Mouse (Mus musculus) embryonic facial prominence, embryonic 13.5 days (tissue): ENCODE data around the gene Col23a1. TPM values are rescaled to one million over a fixed set of nuclear protein-coding genes. Genes with fewer than 3 reads are reported as not detected.

Source experiments
- ATAC-seq: fragments of 200-750 bp; cut with Nextera tagmentation; 2 replicates; pipeline ENCODE4 v1.8.0; 2017; ENCODE audit warnings: low read depth; ENCODE audit not compliant: insufficient number of reproducible peaks, insufficient read depth, low FRiP score, low TSS enrichment
- H3K27ac ChIP-seq: fragments of 300-500 bp; sonication (generic); 2 replicates; pipeline ENCODE4 v1.5.1; 2015; ENCODE audit warnings: moderate library complexity, mild to moderate bottlenecking, inconsistent platforms
- H3K27me3 ChIP-seq: fragments of 300-500 bp; sonication (generic); 2 replicates; pipeline ENCODE4 v1.6.1; 2015; ENCODE audit warnings: mild to moderate bottlenecking, inconsistent platforms
- H3K36me3 ChIP-seq: fragments of 300-500 bp; sonication (generic); 2 replicates; pipeline ENCODE4 v1.6.1; 2015; ENCODE audit warnings: mild to moderate bottlenecking, inconsistent platforms
- H3K4me1 ChIP-seq: fragments of 300-500 bp; sonication (generic); 2 replicates; pipeline ENCODE4 v1.6.1; 2015; ENCODE audit warnings: inconsistent platforms
- H3K4me2 ChIP-seq: fragments of 300-500 bp; sonication (generic); 2 replicates; pipeline ENCODE4 v1.6.1; 2015; ENCODE audit warnings: moderate library complexity, mild to moderate bottlenecking, inconsistent platforms
- H3K4me3 ChIP-seq: fragments of 300-500 bp; sonication (generic); 2 replicates; pipeline ENCODE4 v1.5.1; 2015; ENCODE audit warnings: mild to moderate bottlenecking, inconsistent platforms
- H3K9ac ChIP-seq: fragments of 300-500 bp; sonication (generic); 2 replicates; pipeline ENCODE4 v1.6.1; 2015; ENCODE audit warnings: mild to moderate bottlenecking, inconsistent platforms
- H3K9me3 ChIP-seq: fragments of 300-500 bp; sonication (generic); 2 replicates; pipeline ENCODE4 v1.6.1; 2016; ENCODE audit warnings: inconsistent platforms
- WGBS: fragments of 180-500 bp; shearing (Covaris S2); methylation state at CpG from one replicate; pipeline ENCODE4 v1.1.7; 2015; ENCODE audit warnings: mixed read lengths; 5-methylcytosine and 5-hydroxymethylcytosine counted together
- polyA plus RNA-seq: library from polyadenylated mRNA; unstranded; fragments of >200 nt; fragmentation: Nextera tagmentation; extraction: Ambion mirVana; gene quantifications from 2 replicates; pipeline ENCODE4 v1.2.1, GENCODE M21; 2015

Col23a1 gene
- polyA plus RNA-seq, 1 experiment from 2014 or later: 20.2 TPM

DNA sequence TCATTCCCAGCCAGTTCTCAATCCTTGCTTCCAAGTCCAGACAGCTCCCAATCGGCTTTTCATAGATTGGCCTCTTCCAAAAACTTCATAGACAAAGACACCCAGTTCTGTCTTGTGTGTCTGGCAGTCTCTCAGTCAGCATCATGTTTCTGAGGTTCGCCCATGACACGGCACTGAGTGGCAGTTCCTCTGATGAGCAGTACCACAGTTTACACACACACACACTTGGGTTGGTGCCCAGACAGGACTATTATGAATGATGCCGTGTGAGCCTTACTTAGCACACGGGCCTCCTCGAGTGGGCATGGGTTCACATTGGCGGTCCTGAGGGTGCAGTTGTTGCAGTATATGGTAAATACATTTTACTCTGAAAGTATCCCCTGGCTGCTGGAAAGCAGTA lies 124.8 kb downstream of the Col23a1 start:
- WGBS: 63% methylated on average over 7 of the region's 7 CpGs
- Histone ChIP-seq H3K9ac (no peak overlapping the region), H3K4me3 (no peak overlapping the region), H3K36me3 (no peaks in the 10 kb centered on the region), H3K9me3 (no peaks in the 10 kb centered on the region), H3K4me1 (peaks cover 45% of the 10 kb centered on the region), H3K4me2 (no peak overlapping the region), H3K27ac (no peak overlapping the region), H3K27me3 (no peaks in the 10 kb centered on the region; the same call in 1 of the 2 replicates)
- 0 out of 2 replicates have a peak, but pooled peaks have one; percentile 26 for ATAC-seq

GRCm38 (mm10) chr11:51415049-51415688 lies 125.4 kb downstream of the Col23a1 start:
- Histone ChIP-seq H3K4me2 (no peak overlapping the region), H3K9me3 (no peaks in the 10 kb centered on the region), H3K36me3 (no peaks in the 10 kb centered on the region), H3K27ac (no peak overlapping the region), H3K4me3 (no peak overlapping the region), H3K27me3 (no peaks in the 10 kb centered on the region; the same call in 1 of the 2 replicates), H3K4me1 (peaks cover 47% of the 10 kb centered on the region), H3K9ac (no peak overlapping the region)
- 84% methylated on average over 7 of the region's 7 CpGs for WGBS
- ATAC-seq: no peak

GRCm38 (mm10) chr11:51418807-51419206 lies 129.1 kb downstream of the Col23a1 start:
- Histone ChIP-seq H3K27me3 (no peaks in the 10 kb centered on the region; the same call in 1 of the 2 replicates), H3K4me3 (no peak overlapping the region), H3K36me3 (no peaks in the 10 kb centered on the region), H3K4me1 (peaks cover 51% of the 10 kb centered on the region), H3K4me2 (no peak overlapping the region), H3K9ac (peak overlapping the region; percentile 32; the same call in 1 of the 2 replicates), H3K9me3 (no peaks in the 10 kb centered on the region), H3K27ac (no peak overlapping the region)
- 26% methylated on average over 3 of the region's 3 CpGs for WGBS
- ATAC-seq: no peak

GRCm38 (mm10) chr11:51421878-51422277 lies 132.2 kb downstream of the Col23a1 start:
- ATAC-seq: no peak
- Histone ChIP-seq H3K9ac (no peak overlapping the region), H3K4me3 (no peak overlapping the region), H3K27ac (no peak overlapping the region), H3K4me1 (peaks cover 42% of the 10 kb centered on the region), H3K9me3 (no peaks in the 10 kb centered on the region), H3K4me2 (no peak overlapping the region), H3K27me3 (peaks cover 5% of the 10 kb centered on the region), H3K36me3 (no peaks in the 10 kb centered on the region)
- WGBS: 82% methylated on average over 2 of the region's 2 CpGs

- H3K4me3 ChIP-seq: no peak overlapping the region
- H3K27me3 ChIP-seq: peaks cover 5% of the 10 kb centered on the region
- no peaks in the 10 kb centered on the region for H3K36me3 ChIP-seq
- 54% methylated on average over 14 of the region's 14 CpGs for WGBS
- no peaks in the 10 kb centered on the region for H3K9me3 ChIP-seq
- H3K4me1 ChIP-seq: peaks cover 42% of the 10 kb centered on the region
- H3K9ac ChIP-seq: no peak overlapping the region
- H3K27ac ChIP-seq: no peak overlapping the region
- no peak for ATAC-seq
- H3K4me2 ChIP-seq: no peak overlapping the region
Measured at GRCm38 (mm10) chr11:51422713-51423112, 133.0 kb downstream of the Col23a1 start.

GRCm38 (mm10) chr11:51426155-51426554 lies 136.4 kb downstream of the Col23a1 start:
- Histone ChIP-seq H3K27me3 (peaks cover 5% of the 10 kb centered on the region; the same call in 1 of the 2 replicates), H3K9me3 (no peaks in the 10 kb centered on the region), H3K36me3 (no peaks in the 10 kb centered on the region), H3K27ac (no peak overlapping the region), H3K9ac (no peak overlapping the region), H3K4me3 (no peak overlapping the region), H3K4me2 (no peak overlapping the region), H3K4me1 (peaks cover 43% of the 10 kb centered on the region)
- ATAC-seq: peak; percentile 33; the same call in 1 of the 2 replicates
- WGBS: 75% methylated on average over 3 of the region's 3 CpGs

GRCm38 (mm10) chr11:51429428-51430179 lies 139.9 kb downstream of the Col23a1 start:
- Histone ChIP-seq H3K9ac (no peak overlapping the region), H3K4me1 (peaks cover 51% of the 10 kb centered on the region), H3K27me3 (no peaks in the 10 kb centered on the region), H3K36me3 (no peaks in the 10 kb centered on the region), H3K4me2 (no peak overlapping the region), H3K9me3 (no peaks in the 10 kb centered on the region), H3K27ac (no peak overlapping the region), H3K4me3 (no peak overlapping the region)
- 53% methylated on average over 16 of the region's 16 CpGs for WGBS
- ATAC-seq: no peak

DNA sequence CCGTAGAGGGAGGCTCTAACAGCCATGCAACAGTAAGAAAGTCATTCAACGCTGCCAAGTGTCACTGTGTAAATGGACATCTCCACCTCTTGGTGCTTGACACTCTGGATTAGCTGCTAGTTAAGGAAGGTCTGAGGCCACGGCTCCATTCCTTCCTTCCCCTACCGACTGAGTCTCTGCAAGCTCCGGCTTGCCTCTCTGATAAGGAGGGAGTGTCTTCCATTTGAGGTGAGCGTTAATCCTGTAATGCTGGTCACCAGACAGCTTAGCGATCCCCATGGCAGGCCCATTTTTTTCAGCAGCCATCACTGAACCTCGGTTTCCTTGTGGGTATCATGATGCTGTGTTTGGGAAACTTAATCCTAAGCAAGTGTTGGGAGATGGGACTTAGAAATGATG lies 140.5 kb downstream of the Col23a1 start:
- ATAC-seq: no peak
- Histone ChIP-seq H3K27me3 (no peaks in the 10 kb centered on the region), H3K36me3 (no peaks in the 10 kb centered on the region), H3K4me3 (no peak overlapping the region), H3K4me1 (peaks cover 51% of the 10 kb centered on the region), H3K9ac (no peak overlapping the region), H3K9me3 (no peaks in the 10 kb centered on the region), H3K27ac (no peak overlapping the region), H3K4me2 (no peak overlapping the region)
- 71% methylated on average over 8 of the region's 8 CpGs for WGBS

DNA sequence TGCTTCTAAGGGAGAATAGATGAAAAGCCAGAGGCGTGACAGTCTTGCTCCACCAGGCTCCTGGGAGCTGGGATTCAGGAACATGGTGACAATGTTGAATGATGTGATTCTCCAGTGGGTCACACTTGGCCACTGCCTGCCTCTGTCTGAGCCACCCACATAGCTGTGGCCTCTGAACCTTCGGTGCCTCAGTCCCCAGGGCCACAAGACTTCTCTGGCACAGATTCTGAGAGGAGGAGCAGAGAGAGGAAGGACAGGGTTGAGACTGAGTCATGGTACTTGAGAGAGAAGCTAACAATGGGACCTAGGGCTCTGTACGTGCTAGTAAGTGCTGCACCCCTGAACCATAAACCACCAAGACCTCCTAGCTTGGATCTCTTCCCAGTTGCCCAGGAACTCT lies 141.6 kb downstream of the Col23a1 start:
- peaks cover 5% of the 10 kb centered on the region; the same call in 1 of the 2 replicates for H3K9me3 ChIP-seq
- H3K27me3 ChIP-seq: no peaks in the 10 kb centered on the region
- no peak overlapping the region for H3K4me3 ChIP-seq
- no peak for ATAC-seq
- peaks cover 43% of the 10 kb centered on the region for H3K4me1 ChIP-seq
- 74% methylated on average over 3 of the region's 3 CpGs for WGBS
- no peak overlapping the region for H3K4me2 ChIP-seq
- H3K27ac ChIP-seq: no peak overlapping the region
- no peak overlapping the region for H3K9ac ChIP-seq
- 0 out of 2 replicates have a peak, but pooled peaks cover under 1% of the 10 kb centered on the region for H3K36me3 ChIP-seq

- Histone ChIP-seq H3K27ac (no peak overlapping the region), H3K4me3 (no peak overlapping the region), H3K27me3 (no peaks in the 10 kb centered on the region), H3K9ac (no peak overlapping the region), H3K4me1 (peaks cover 40% of the 10 kb centered on the region), H3K36me3 (peaks cover 7% of the 10 kb centered on the region; the same call in 1 of the 2 replicates), H3K9me3 (peaks cover 11% of the 10 kb centered on the region), H3K4me2 (no peak overlapping the region)
- ATAC-seq: no peak
- WGBS: 65% methylated on average over 8 of the region's 8 CpGs
Measured at GRCm38 (mm10) chr11:51431968-51432367, 142.2 kb downstream of the Col23a1 start.

DNA sequence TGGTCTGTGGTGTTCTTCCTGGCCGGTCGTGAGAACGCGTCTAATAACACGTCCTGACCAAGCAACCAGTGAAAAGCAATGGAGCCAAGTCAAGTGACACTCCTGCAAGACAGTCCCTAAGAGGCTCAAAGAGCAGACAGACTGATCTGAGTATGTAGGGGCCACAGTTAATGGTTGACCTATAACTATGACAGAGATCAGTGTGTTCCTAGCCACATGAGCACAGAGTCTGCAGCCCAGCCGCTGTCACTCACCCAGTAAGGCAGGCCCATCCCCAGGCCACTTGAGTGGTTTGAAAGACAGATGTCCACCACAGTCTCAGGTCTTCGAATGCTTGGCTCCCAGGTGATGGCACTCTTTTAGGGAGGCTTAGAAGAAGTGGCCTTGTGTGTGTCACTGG lies 152.3 kb downstream of the Col23a1 start:
- 93% methylated on average over 7 of the region's 7 CpGs for WGBS
- Histone ChIP-seq H3K4me3 (no peak overlapping the region), H3K27ac (no peak overlapping the region), H3K4me1 (peaks cover 6% of the 10 kb centered on the region), H3K27me3 (no peaks in the 10 kb centered on the region), H3K9ac (no peak overlapping the region), H3K4me2 (no peak overlapping the region), H3K9me3 (peaks cover 5% of the 10 kb centered on the region), H3K36me3 (peaks cover 5% of the 10 kb centered on the region; the same call in 1 of the 2 replicates)
- ATAC-seq: no peak

DNA sequence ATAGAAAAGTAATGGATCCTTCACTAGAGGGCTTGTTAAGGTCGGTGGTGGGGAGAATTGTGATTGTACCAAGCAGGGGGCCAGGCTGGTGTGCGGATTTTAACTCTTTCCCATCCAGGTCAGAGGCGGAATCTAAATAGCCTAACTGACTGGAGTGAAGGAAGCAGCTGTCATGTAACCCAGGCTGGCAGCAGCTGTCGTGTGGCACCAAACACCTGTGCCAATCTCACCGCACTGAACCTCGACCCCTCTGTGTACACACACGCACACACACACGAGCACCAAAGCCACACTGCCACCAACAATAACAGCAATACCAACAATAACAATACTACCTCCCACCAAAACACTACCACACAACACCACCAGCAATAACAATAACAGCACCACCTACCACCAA lies 152.9 kb downstream of the Col23a1 start:
- Histone ChIP-seq H3K9ac (no peak overlapping the region), H3K4me1 (peaks cover 9% of the 10 kb centered on the region), H3K27ac (no peak overlapping the region), H3K4me3 (no peak overlapping the region), H3K9me3 (no peaks in the 10 kb centered on the region), H3K27me3 (no peaks in the 10 kb centered on the region), H3K4me2 (no peak overlapping the region), H3K36me3 (no peaks in the 10 kb centered on the region)
- WGBS: 81% methylated on average over 8 of the region's 8 CpGs
- no peak for ATAC-seq
